Comparison of ENCODE assay signal across 26 mouse cellular contexts in the genomic region with DNA sequence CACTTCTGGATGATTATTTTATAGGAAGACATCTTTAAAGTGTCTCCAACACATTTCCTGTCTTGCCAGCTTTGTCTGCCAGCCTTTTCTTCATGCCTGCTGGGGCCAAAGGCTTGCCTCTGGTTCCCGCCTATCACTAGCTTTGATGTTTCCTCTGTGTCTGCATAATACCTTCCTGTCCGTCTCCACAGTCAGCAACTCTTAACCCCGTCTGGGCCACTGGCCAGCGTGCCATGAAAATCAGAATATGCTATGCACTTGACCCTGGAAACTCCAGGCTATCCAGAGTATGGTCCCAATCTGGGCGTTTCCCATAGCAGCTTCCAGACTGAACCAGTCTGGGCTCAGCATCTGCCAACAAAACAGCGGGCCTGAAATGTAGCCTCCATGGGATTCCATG.
A peak's percentile ranks its signal among the peaks of the same experiment; 100 is the strongest.
DNase-seq lines count a peak whose midpoint lies in the region; ATAC-seq and TF ChIP-seq lines count a peak whose summit lies in the region.
"Had no signal": no experiment of that assay in that cellular context is flagged by ENCODE, and none has a peak within 500 bp of the region (broad histone marks: within the 10 kb centered on the region; RNA-seq: fewer than 3 reads in every experiment).

No protein-coding gene starts in this region.

- H3K9me3 ChIP-seq in heart, embryonic 15.5 days (replicated peaks) = no peaks in the 10 kb centered on the region
- no peaks in the 10 kb centered on the region for H3K9me3 ChIP-seq in liver, embryonic 14.5 days (ENCODE audit: control insufficient read depth, low read length)
- no peaks in the 10 kb centered on the region for H3K9me3 ChIP-seq in liver, embryonic 12.5 days (replicated peaks)
- H3K9me3 ChIP-seq in lung, postnatal 0 days (ENCODE audit: low read length) = no peaks in the 10 kb centered on the region
- no peaks in the 10 kb centered on the region for H3K9me3 ChIP-seq in midbrain, embryonic 15.5 days
- H3K9me3 ChIP-seq: embryonic facial prominence, embryonic 10.5 days; forebrain, embryonic 10.5 days; hindbrain, embryonic 12.5 days; midbrain, embryonic 10.5 days; neural tube, embryonic 15.5 days had no signal

- WGBS in heart, embryonic 15.5 days = 37% methylated on average over 6 of the region's 6 CpGs
- WGBS in liver, embryonic 14.5 days (ENCODE audit: insufficient replicate concordance) = 38% methylated on average over 6 of the region's 6 CpGs
- WGBS in liver, embryonic 12.5 days (ENCODE audit: insufficient replicate concordance) = 44% methylated on average over 6 of the region's 6 CpGs
- 33% methylated on average over 6 of the region's 6 CpGs for WGBS in lung, postnatal 0 days
- 51% methylated on average over 6 of the region's 6 CpGs for WGBS in midbrain, embryonic 15.5 days

- peaks cover 11% of the 10 kb centered on the region for H3K4me1 ChIP-seq in heart, embryonic 15.5 days (replicated peaks)
- H3K4me1 ChIP-seq in liver, embryonic 14.5 days (replicated peaks; ENCODE audit: control insufficient read depth in 2 of 2, insufficient read depth in 2 of 2, low read length in 1 of 2) = no peaks in the 10 kb centered on the region
- no peaks in the 10 kb centered on the region for H3K4me1 ChIP-seq in liver, embryonic 12.5 days
- H3K4me1 ChIP-seq in lung, postnatal 0 days (ENCODE audit: insufficient read depth, low read depth, low read length) = peaks cover 4% of the 10 kb centered on the region; the same call in 1 of the 2 replicates
- no peaks in the 10 kb centered on the region for H3K4me1 ChIP-seq in midbrain, embryonic 15.5 days
- H3K4me1 ChIP-seq: hindbrain, embryonic 12.5 days; midbrain, embryonic 10.5 days; neural tube, embryonic 15.5 days had no signal

- H3K27ac ChIP-seq in heart, embryonic 15.5 days = no peak overlapping the region
- no peak overlapping the region for H3K27ac ChIP-seq in liver, embryonic 14.5 days
- H3K27ac ChIP-seq in liver, embryonic 12.5 days = no peak overlapping the region
- H3K27ac ChIP-seq in lung, postnatal 0 days (ENCODE audit: low read length) = no peak overlapping the region
- no peak overlapping the region for H3K27ac ChIP-seq in midbrain, embryonic 15.5 days
- H3K27ac ChIP-seq: embryonic facial prominence, embryonic 10.5 days; forebrain, embryonic 10.5 days; hindbrain, embryonic 12.5 days; left cerebral cortex, adult 2 months; midbrain, embryonic 10.5 days; neural tube, embryonic 15.5 days had no signal

- H3K36me3 ChIP-seq in heart, embryonic 15.5 days = no peaks in the 10 kb centered on the region
- H3K36me3 ChIP-seq in liver, embryonic 14.5 days (replicated peaks; ENCODE audit: control insufficient read depth, insufficient read depth, low read depth) = no peaks in the 10 kb centered on the region
- H3K36me3 ChIP-seq in liver, embryonic 12.5 days = no peaks in the 10 kb centered on the region
- no peaks in the 10 kb centered on the region for H3K36me3 ChIP-seq in lung, postnatal 0 days (ENCODE audit: insufficient read depth, low read length)
- no peaks in the 10 kb centered on the region for H3K36me3 ChIP-seq in midbrain, embryonic 15.5 days (replicated peaks)
- H3K36me3 ChIP-seq: embryonic facial prominence, embryonic 10.5 days; forebrain, embryonic 10.5 days; G1E; hindbrain, embryonic 12.5 days; midbrain, embryonic 10.5 days; neural tube, embryonic 15.5 days had no signal

- ATAC-seq in heart, embryonic 15.5 days (replicated peaks; ENCODE audit: insufficient number of reproducible peaks, insufficient read depth, low FRiP score, low read depth) = peak; percentile 22; the same call in 1 of the 2 replicates
- ATAC-seq in liver, embryonic 14.5 days (ENCODE audit: insufficient read depth) = peak; percentile 33; the same call in 1 of the 2 replicates
- no peak for ATAC-seq in liver, embryonic 12.5 days
- peak; percentile 41 for ATAC-seq in lung, postnatal 0 days
- ATAC-seq in midbrain, embryonic 15.5 days (replicated peaks) = no peak
- ATAC-seq: intestine, postnatal 0 days; Patski had no signal

- H3K4me3 ChIP-seq in heart, embryonic 15.5 days = no peak overlapping the region
- H3K4me3 ChIP-seq in liver, embryonic 14.5 days (ENCODE audit: insufficient read depth in 1 of 2, low read depth in 2 of 2, low read length in 2 of 2) = no peak overlapping the region
- H3K4me3 ChIP-seq in liver, embryonic 12.5 days = no peak overlapping the region
- no peak overlapping the region for H3K4me3 ChIP-seq in lung, postnatal 0 days (ENCODE audit: low read depth, low read length)
- H3K4me3 ChIP-seq in midbrain, embryonic 15.5 days = no peak overlapping the region
- H3K4me3 ChIP-seq: embryonic facial prominence, embryonic 10.5 days; forebrain, embryonic 10.5 days; hindbrain, embryonic 12.5 days; left cerebral cortex, adult 2 months; midbrain, embryonic 10.5 days; neural tube, embryonic 15.5 days had no signal

- no peak for DNase-seq in heart, postnatal 14 days
- no peak for DNase-seq in liver, embryonic 14.5 days (ENCODE audit: low read depth in 3 of 3, low spot score in 3 of 3)
- peak; percentile 19 for DNase-seq in lung, postnatal 0 days (ENCODE audit: low spot score)
- no peak for DNase-seq in lung, adult 18-20 months
- DNase-seq: adrenal gland, adult 2 months; B cell, adult 2 months; cerebellum, adult 11-12 months; cerebellum, postnatal 10 days; gastrocnemius, postnatal 25 days; right cerebral cortex, adult 18-20 months; right cerebral cortex, postnatal 4 days; thymus, adult 18-20 months; thymus, postnatal 36 days had no signal

- no peaks in the 10 kb centered on the region for H3K27me3 ChIP-seq in heart, embryonic 15.5 days
- H3K27me3 ChIP-seq in liver, embryonic 14.5 days (ENCODE audit: control insufficient read depth, insufficient read depth, low read length) = no peaks in the 10 kb centered on the region
- H3K27me3 ChIP-seq in liver, embryonic 12.5 days (replicated peaks) = no peaks in the 10 kb centered on the region
- no peaks in the 10 kb centered on the region for H3K27me3 ChIP-seq in lung, postnatal 0 days (replicated peaks; ENCODE audit: insufficient read depth, low read length)
- no peaks in the 10 kb centered on the region for H3K27me3 ChIP-seq in midbrain, embryonic 15.5 days (replicated peaks)
- H3K27me3 ChIP-seq: CH12.LX; hindbrain, embryonic 12.5 days; neural tube, embryonic 15.5 days; Patski had no signal

- intact Hi-C loops in heart, postnatal 14 days (cut with DNase I) = no loop called here

- H3K4me2 ChIP-seq in heart, embryonic 15.5 days = no peak overlapping the region
- H3K4me2 ChIP-seq in liver, embryonic 14.5 days (ENCODE audit: low read depth) = no peak overlapping the region
- H3K4me2 ChIP-seq in liver, embryonic 12.5 days = no peak overlapping the region
- no peak overlapping the region for H3K4me2 ChIP-seq in lung, postnatal 0 days (replicated peaks; ENCODE audit: low read depth, low read length)
- no peak overlapping the region for H3K4me2 ChIP-seq in midbrain, embryonic 15.5 days
- H3K4me2 ChIP-seq: hindbrain, embryonic 12.5 days; neural tube, embryonic 15.5 days had no signal

- no peak for TF ChIP-seq CTCF in liver, embryonic 14.5 days (IDR thresholded peaks at IDR 0.05; ENCODE audit: low read depth)
- TF ChIP-seq CTCF in lung, postnatal 0 days (IDR thresholded peaks at IDR 0.05) = no peak

- TF ChIP-seq EP300 in liver, embryonic 14.5 days (IDR thresholded peaks at IDR 0.05; ENCODE audit: low read depth) = no peak
- TF ChIP-seq EP300 in lung, postnatal 0 days (IDR thresholded peaks at IDR 0.05) = no peak

- H3K9ac ChIP-seq in heart, embryonic 15.5 days = no peak overlapping the region
- H3K9ac ChIP-seq in liver, embryonic 14.5 days (replicated peaks) = no peak overlapping the region
- no peak overlapping the region for H3K9ac ChIP-seq in liver, embryonic 12.5 days
- no peak overlapping the region for H3K9ac ChIP-seq in lung, postnatal 0 days (replicated peaks; ENCODE audit: low read depth)
- H3K9ac ChIP-seq in midbrain, embryonic 15.5 days = no peak overlapping the region
- H3K9ac ChIP-seq: hindbrain, embryonic 12.5 days; neural tube, embryonic 15.5 days had no signal

Comparison
In these comparisons a context has a peak if more than half of its experiments do, and no peak if none do; other contexts are left out.
1. ATAC-seq: peak in heart, embryonic 15.5 days (single experiment), liver, embryonic 14.5 days (single experiment) and lung, postnatal 0 days (single experiment); none in liver, embryonic 12.5 days (single experiment) and midbrain, embryonic 15.5 days (single experiment).